Mouse (Mus musculus) heart, embryonic 14.5 days (tissue): ENCODE data around the gene Zcwpw1. TPM values are rescaled to one million over a fixed set of nuclear protein-coding genes. Genes with fewer than 3 reads are reported as not detected.
"Not testable (repeated sequence)": the region's sequence is repeated elsewhere in the genome, so short reads cannot be mapped to it uniquely, and the experiment has no call there.

Experiments used
- ATAC-seq: fragments of 200-750 bp; cut with Nextera tagmentation; 2 replicates; pipeline ENCODE4 v1.8.0; 2017; ENCODE audit warnings: low read depth, moderate TSS enrichment; ENCODE audit not compliant: insufficient number of reproducible peaks, insufficient read depth, low FRiP score
- H3K27ac ChIP-seq, 2 experiments: fragments of 200-500 bp in 1 of 2; fragments of 300-500 bp in 1 of 2; sonication (generic) in 1 of 2; replicated peaks in 1 of 2; 2 replicates each; pipeline ENCODE4 v1.5.1; 2012 to 2014; ENCODE audit warnings: low read depth in 2 of 2, low read length in 2 of 2, control low read depth in 1 of 2, mild to moderate bottlenecking in 1 of 2, mixed read lengths in 1 of 2; ENCODE audit not compliant: control insufficient read depth in 1 of 2, insufficient read depth in 1 of 2
- H3K27me3 ChIP-seq: fragments of 300-500 bp; sonication (generic); 2 replicates; pipeline ENCODE4 v1.6.1; 2014; ENCODE audit warnings: mild to moderate bottlenecking, low read length, control low read depth; ENCODE audit not compliant: control insufficient read depth, insufficient read depth
- H3K36me3 ChIP-seq: fragments of 300-500 bp; sonication (generic); 2 replicates; pipeline ENCODE4 v1.6.1; 2014; ENCODE audit warnings: mild to moderate bottlenecking, control low read depth, low read length, mixed read lengths; ENCODE audit not compliant: control insufficient read depth, insufficient read depth
- H3K4me1 ChIP-seq, 2 experiments: fragments of 200-500 bp in 1 of 2; fragments of 300-500 bp in 1 of 2; sonication (generic) in 1 of 2; 2 replicates each; pipeline ENCODE4 v1.6.1; 2012 to 2014; ENCODE audit warnings: low read length in 2 of 2, control low read depth in 1 of 2, mixed read lengths in 1 of 2; ENCODE audit not compliant: control insufficient read depth in 2 of 2, insufficient read depth in 2 of 2
- H3K4me2 ChIP-seq: fragments of 300-500 bp; sonication (generic); 2 replicates; pipeline ENCODE4 v1.6.1; 2014; ENCODE audit warnings: mild to moderate bottlenecking, low read length
- H3K4me3 ChIP-seq, 2 experiments: fragments of 200-500 bp in 1 of 2; fragments of 300-500 bp in 1 of 2; sonication (generic) in 1 of 2; 2 replicates each; pipeline ENCODE4 v1.5.1; 2012 to 2014; ENCODE audit warnings: low read length in 2 of 2, mild to moderate bottlenecking in 2 of 2, control low read depth in 1 of 2, low read depth in 1 of 2, moderate library complexity in 1 of 2; ENCODE audit not compliant: control insufficient read depth in 1 of 2, insufficient read depth in 1 of 2
- H3K9ac ChIP-seq: fragments of 300-500 bp; sonication (generic); 2 replicates; pipeline ENCODE4 v1.6.1; 2014; ENCODE audit warnings: mild to moderate bottlenecking, low read length
- H3K9me3 ChIP-seq: fragments of 300-500 bp; sonication (generic); 2 replicates; pipeline ENCODE4 v1.6.1; 2016; ENCODE audit warnings: low read length, control low read depth; ENCODE audit not compliant: control insufficient read depth
- WGBS: fragments of 180-500 bp; shearing (Covaris S2); extraction: QIAGEN DNeasy Blood & Tissue Kit; methylation state at CpG from one replicate; pipeline ENCODE4 v1.1.7; 2014; 5-methylcytosine and 5-hydroxymethylcytosine counted together
- polyA plus RNA-seq: library from polyadenylated mRNA; unstranded; fragments of >200 nt; fragmentation: Nextera tagmentation; extraction: Ambion mirVana; gene quantifications from 2 replicates; pipeline ENCODE4 v1.2.1, GENCODE M21; 2014

Zcwpw1 gene
- polyA plus RNA-seq, 1 experiment from 2014 or later, result 7.6 TPM

- not testable (repeated sequence) for H3K4me2 ChIP-seq, H3K9ac ChIP-seq, ATAC-seq, H3K9me3 ChIP-seq, H3K27me3 ChIP-seq, H3K4me1 ChIP-seq, H3K4me3 ChIP-seq, H3K36me3 ChIP-seq, H3K27ac ChIP-seq
- 72% methylated on average over 1 of the region's 1 CpGs for WGBS
Measured at GRCm38 (mm10) chr5:137850313-137850712, 62.7 kb downstream of the Zcwpw1 start.

DNA sequence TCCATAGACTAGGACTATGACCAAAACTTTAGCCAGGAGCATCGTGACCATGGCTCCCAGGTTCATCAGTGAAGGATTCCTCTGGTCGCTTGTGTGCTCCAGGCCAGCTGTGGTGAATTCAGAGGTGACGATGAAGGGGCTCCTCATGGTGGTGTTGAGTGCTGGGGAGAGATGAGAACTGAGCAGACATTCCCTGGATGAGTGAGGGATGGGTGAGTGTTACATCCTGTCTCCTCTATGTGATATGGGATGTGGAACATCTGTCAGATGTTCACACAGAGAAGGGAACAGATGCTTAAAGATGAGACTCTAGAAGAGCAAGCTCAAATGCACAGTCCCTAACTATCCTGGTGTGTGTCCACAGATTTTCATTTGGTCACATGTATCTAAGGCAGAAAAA, 67.3 kb downstream of the Zcwpw1 start:
- WGBS, result 44% methylated on average over 3 of the region's 3 CpGs
- ATAC-seq, H3K9ac ChIP-seq, H3K4me1 ChIP-seq, H3K4me2 ChIP-seq, H3K27me3 ChIP-seq, H3K4me3 ChIP-seq, H3K36me3 ChIP-seq, H3K27ac ChIP-seq, H3K9me3 ChIP-seq: not testable (repeated sequence)

DNA sequence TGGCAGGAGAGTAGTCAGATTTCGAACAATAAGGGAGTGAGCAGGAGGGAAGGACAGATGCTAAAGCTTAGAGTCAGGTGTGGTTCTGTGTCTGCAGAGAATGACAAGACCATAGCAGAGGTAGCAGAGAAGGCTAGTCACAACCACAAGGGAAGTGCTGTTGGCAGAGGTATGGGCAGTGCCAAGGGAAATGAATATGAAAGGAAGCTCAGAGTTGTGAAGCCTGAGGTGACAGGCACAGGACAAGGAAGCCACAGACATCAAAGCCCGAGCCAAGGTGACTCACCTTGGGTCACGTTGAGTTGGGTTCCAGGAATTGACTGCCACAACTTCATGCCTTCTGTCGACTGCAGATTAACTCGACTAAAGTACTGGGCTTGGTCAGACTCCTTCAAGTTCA, 69.3 kb downstream of the Zcwpw1 start:
- not testable (repeated sequence) for H3K9ac ChIP-seq, ATAC-seq, H3K27me3 ChIP-seq, H3K36me3 ChIP-seq, H3K4me3 ChIP-seq, H3K4me1 ChIP-seq, H3K27ac ChIP-seq, H3K4me2 ChIP-seq, H3K9me3 ChIP-seq
- WGBS, result 69% methylated on average over 4 of the region's 5 CpGs

DNA sequence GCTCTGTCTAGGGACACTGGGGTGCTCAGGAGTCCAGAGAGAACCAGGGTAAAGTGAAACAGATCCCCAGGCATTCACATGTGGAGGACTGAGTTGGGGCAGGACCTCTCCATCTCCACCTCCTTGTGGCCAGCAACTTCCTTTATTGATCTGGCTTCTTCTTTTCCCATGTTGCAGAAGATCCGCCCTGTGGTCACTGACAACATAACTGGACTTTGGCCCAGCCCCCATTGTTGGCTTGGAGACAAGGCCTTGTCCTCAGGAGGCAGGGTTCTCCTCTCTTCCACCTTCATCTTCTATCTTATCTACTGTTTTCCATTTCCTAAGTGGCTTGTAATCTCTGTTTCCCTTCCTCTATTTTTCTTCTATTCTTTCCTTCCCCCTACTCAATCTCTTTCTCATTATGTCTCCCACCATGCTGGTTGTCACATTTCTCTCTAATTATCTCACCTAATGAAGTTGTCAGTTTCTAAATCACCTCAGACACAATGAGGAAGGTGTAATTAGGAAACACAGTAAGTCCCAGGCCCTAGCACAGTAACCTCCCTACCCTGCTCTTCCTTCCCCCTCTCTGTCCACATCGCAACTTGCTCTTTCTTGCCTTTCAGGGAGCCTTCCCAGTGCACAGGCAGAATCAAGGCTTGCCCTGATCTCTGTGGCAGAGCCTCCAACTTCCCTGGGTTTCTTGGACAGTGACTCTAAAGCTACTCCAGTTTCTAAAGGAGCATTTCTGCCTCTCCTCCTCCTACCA, 70.5 kb downstream of the Zcwpw1 start, which contains the start of gene Pilrb1:
TSS of gene Pilrb1 (minus strand) at position 147 of the 751 bp plus-strand sequence.
- H3K4me2 ChIP-seq, ATAC-seq, H3K4me1 ChIP-seq, H3K9ac ChIP-seq, H3K9me3 ChIP-seq, H3K27ac ChIP-seq, H3K4me3 ChIP-seq, H3K36me3 ChIP-seq, H3K27me3 ChIP-seq: not testable (repeated sequence)
- WGBS, result 70% methylated on average over 2 of the region's 2 CpGs

- not testable (repeated sequence) for H3K27ac ChIP-seq, H3K4me1 ChIP-seq, H3K4me2 ChIP-seq, H3K9ac ChIP-seq, H3K36me3 ChIP-seq, H3K4me3 ChIP-seq, ATAC-seq, H3K9me3 ChIP-seq, H3K27me3 ChIP-seq
- WGBS, result 79% methylated on average over 1 of the region's 1 CpGs
Measured at GRCm38 (mm10) chr5:137864008-137864407, 76.4 kb downstream of the Zcwpw1 start.

GRCm38 (mm10) chr5:137868600-137868999, 81.0 kb downstream of the Zcwpw1 start:
- H3K4me1 ChIP-seq, H3K4me3 ChIP-seq, H3K27me3 ChIP-seq, H3K9ac ChIP-seq, H3K27ac ChIP-seq, H3K36me3 ChIP-seq, H3K9me3 ChIP-seq, H3K4me2 ChIP-seq, ATAC-seq: not testable (repeated sequence)
- 61% methylated on average over 2 of the region's 2 CpGs for WGBS

DNA sequence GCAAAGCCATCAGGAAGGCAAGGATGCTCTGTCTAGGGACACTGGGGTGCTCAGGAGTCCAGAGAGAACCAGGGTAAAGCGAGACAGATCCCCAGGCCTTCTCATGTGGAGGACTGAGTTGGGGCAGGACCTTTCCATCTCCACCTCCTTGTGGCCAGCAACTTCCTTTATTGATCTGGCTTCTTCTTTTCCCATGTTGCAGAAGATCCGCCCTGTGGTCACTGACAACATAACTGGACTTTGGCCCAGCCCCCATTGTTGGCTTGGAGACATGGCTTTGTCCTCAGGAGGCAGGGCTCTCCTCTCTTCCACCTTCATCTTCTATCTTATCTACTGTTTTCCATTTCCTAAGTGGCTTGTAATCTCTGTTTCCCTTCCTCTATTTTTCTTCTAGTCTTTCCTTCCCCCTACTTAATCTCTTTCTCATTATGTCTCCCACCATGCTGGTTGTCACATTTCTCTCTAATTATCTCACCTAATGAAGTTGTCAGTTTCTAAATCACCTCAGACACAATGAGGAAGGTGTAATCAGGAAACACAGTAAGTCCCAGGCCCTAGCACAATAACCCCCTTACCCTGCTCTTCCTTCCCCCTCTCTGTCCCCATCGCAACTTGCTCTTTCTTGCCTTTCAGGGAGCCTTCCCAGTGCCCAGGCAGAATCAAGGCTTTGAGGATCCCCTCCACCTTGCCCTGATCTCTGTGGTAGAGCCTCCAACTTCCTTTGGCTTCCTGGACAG, 84.2 kb downstream of the Zcwpw1 start, which contains the start of gene Pilrb2:
TSS of gene Pilrb2 (minus strand) at position 172 of the 737 bp plus-strand sequence.
- H3K27ac ChIP-seq, H3K4me2 ChIP-seq, H3K9me3 ChIP-seq, H3K9ac ChIP-seq, H3K4me1 ChIP-seq, H3K36me3 ChIP-seq, ATAC-seq, H3K27me3 ChIP-seq, H3K4me3 ChIP-seq: not testable (repeated sequence)
- WGBS, result 37% methylated on average over 2 of the region's 3 CpGs
